Mouse (Mus musculus) ovary, adult 18-20 months (tissue): ENCODE data around the gene Tnfsf18.
A peak's percentile ranks its signal among the peaks of the same experiment; 100 is the strongest.

ENCODE experiments used
- DNase-seq: peaks from one replicate; pipeline ENCODE4 v3.0.0; 2022; ENCODE audit warnings: low spot score, mixed read lengths

Tnfsf18 gene

DNA sequence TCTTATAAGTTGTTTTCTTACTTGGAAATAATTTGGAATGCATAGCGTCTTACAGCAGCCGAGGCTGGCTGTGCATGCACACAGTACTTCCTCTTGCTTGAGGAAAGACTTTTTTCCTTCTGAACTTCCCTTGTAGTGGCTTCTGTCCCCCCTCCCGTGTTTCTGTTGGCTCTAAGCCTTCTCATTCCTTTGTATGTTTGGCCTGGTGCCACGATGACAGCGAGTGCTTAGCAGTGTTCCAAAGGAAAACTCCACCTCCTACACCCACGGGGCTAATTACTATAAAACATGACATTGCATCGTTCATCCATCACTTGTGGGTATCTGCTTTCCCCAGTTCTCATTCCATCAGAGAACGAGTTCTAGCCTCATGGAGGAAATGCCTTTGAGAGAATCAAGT is at the start of gene Tnfsf18:
Gene Tnfsf18, plus strand, starts transcription at position 313 of the 400 bp plus-strand sequence.
- peak; percentile 36 for DNase-seq

DNA sequence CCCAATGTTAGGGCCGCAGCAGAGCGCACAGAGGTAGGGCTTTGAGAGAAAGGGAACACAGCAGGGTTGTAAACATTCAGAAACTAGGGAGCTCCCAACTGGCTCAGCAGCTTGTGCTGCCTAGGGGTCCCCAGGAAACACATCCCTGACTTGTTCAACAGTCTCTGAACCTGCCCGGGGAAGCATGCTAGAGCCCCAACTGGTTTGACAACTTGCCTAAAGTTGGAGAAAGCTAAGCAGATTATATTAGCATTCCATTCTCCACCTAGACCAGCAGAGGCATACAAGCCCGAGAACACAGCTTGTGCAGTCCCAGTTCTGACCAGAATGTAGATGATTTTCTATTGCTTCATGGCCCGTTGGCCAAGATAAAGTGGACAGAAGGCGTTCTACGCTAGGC is 49.6 kb upstream of the Tnfsf18 start:
- DNase-seq: no peak

DNA sequence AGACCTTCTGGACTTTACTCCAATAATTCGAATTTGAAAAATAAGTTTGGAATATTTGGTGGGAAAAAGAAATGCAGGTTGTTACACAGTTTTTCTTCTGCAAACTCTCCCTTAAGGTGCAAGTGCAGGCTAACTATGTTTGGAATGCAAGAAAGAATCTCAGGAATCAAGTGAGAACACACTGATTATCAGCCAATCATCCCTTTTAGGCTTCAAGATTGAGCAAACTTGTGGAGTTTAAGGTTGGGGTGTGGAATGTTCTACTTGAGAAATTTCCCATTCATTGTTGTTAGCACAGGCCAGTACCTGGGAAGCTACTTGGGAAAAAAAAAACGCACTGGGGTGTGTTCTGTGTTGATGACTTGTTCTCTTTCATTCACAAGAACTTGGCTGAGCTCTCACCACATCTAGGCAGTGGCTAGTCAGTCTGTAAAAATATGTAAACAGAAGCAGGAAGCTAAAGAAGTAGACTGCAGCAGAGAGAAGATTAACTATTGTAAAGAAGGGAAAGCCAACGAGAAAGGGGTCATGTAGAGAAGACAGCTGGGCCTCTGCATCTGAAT is 42.7 kb upstream of the Tnfsf18 start:
- DNase-seq: no peak

DNA sequence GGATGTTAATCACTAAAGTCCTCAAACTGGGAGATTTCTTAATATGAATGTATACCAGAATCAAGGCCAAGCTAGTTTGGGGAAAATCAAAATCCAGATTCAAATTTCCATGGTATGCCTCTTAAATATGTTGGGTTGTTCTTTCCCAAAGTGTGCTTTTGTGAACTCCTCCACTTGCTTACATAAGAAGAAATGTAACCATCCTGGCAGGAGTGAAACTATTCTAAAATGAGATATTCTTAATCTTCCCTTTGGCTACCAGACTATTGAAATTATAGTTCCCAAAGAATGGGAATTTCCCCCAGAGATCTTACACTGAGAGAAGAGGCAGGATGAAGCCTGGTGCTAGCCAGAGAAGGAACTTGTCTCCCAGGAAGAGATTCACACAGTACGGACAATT is 42.2 kb upstream of the Tnfsf18 start:
- DNase-seq: no peak

DNA sequence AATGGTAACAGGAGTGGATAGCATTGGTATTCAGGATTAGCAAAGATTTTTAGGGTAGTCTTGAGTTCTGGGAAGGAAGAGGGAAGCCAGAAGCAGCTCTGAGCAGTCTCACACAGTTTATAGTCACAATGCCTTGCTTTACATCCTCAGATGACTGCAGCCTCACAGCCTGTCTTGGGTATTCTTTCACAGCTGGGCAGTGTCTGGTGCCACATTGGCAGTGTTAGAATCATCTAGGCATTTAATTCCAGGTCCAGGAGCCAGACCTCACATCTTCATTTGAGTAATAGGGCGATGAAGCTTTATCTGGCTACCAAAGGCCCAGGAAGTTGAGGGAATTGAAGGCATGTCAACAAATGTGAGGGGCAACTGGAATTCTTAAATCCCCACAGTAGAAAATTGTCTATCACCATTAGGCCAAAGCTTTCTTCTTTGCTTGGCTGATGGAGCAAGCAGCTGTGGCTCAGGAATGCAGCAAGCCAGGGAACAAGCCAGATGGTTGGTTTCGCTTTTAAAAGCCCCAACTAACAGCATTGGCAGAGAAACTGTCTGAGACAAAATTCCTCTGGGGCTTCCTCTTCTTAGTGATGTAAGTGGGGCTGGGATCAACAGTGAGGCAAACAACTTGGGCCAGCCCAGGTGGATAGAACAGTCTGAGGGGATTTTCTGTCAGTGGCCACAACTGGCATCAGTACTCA is 30.9 kb upstream of the Tnfsf18 start:
- no peak for DNase-seq

DNA sequence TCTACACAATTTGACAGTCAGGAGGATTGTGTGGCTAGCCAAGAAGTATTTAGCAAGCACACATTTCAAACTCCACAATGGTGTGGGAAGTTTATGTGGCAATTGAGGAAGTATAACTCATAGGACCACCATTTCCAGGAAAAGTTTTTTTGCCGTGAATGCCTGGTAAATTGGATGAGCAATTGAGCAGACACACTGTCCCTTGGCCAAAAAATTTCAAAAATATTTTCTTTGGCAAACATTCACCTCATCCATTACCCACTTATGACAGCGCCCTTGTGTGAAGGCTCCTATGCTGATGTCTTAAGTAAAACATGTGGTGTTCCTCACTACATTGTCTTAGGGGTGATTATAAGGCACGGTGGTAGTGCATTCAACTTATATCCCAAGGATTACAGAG is 17.2 kb upstream of the Tnfsf18 start:
- no peak for DNase-seq

DNA sequence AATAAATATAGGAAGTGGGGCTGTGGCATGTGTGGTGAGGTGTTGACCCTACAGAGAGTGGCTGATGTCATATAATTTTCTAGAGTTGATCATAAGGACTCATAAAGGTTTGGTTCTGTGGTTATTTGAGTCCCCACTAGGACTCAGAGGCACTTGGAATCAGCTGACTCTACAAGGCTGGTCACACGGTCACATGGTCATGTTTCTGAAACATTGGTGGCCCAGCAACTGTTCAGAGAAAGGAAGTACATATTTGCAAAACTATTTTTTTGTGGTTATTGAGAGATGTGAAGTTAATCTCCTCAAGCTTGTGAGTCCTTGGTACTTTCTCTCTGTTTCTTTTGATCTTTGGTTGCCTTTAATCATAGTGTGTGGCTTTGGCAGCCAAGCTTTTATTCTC is 14.6 kb upstream of the Tnfsf18 start:
- DNase-seq: no peak

DNA sequence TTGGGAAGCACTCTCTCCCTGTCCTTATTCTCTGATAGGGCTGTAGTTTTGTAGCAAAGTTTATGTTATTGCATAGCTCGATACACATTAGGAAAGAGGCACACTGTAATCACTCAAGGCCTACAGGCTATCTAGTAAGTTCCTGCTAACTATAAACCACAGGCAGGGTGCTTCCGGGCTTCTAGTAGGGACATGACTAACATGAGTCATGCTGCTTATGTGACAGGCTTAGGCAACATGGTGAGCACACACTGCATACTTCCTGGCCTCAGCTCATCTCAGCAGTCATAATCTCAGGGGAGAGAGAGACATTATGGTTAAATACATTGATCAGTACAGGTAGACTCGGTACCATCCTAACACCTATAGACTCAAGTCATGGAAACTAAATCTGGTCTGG is 12.2 kb upstream of the Tnfsf18 start:
- no peak for DNase-seq

DNA sequence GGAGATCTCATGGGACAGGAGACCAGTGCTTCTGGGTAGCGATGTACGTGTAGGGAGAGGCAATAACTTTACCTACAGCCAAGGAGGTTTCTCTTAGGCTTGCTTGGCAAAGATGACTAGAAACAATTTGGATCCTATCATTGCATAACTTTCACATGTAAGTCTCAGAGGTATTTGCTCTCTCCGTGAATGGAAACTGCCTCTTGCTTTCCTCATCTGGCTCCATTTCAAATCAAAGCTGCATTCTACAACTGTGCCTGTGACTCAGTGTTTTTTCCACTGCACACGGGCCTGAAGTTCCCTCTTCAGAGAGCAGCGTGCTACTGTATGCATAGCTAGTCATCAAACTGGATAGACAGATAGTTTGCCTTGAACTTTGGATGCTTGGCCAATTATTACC is 7.4 kb upstream of the Tnfsf18 start:
- DNase-seq: no peak

DNA sequence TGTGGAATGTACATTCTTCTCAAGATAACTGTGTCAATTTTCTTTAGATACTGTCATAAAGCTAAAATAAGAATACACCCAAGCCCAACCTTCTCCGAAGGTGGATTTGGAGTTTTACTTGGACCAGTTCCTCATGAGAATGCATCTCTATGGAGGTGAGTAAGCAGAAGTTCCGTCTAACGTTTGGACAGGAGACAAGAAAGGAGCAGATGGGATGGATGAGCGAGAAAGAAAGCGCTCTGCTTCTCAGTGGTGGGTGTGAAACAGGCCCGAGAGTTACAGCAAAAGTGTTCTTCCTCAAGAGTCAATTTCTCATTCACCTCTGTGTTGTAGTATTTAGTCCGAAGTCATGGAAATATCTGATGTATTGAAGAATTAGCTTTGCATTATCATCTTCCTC is 2.7 kb upstream of the Tnfsf18 start:
- DNase-seq: no peak

DNA sequence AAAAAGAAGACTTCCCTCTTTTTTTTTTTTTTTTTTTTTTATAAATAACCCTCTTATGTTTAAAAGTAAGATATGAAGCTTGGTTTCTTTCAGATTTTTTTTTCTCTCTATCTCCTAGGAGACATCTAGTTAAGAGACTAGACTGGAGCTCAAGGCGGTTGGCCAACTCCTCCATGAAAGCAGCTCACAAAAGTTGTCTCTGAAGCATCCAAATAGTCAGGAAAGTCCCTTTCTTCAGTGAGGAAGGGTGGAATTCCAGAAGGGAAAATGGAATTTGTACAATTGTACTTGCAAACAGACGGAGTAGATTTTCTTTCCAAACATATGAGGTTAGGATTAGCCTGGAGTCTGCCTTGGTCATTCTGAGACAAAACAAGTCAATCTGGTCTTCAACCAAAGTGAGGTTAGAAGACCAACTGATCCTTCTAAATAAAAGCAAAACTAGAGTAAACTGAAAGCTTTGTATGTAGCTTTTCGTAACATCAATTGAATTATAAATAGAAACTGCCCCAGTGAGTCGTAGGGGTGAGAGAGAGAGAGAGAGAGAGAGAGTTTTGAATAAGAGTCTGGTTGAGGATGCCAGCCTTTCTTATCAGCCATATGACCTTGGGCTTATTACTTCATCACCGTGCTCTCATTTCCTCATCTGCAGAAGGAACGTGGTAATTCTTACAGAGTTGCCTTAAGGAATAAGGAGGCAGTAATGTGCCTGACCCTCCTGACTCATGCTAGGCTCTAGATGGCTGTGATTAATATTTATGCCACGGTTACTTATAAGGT is 2.6 kb downstream of the Tnfsf18 start:
- no peak for DNase-seq

DNA sequence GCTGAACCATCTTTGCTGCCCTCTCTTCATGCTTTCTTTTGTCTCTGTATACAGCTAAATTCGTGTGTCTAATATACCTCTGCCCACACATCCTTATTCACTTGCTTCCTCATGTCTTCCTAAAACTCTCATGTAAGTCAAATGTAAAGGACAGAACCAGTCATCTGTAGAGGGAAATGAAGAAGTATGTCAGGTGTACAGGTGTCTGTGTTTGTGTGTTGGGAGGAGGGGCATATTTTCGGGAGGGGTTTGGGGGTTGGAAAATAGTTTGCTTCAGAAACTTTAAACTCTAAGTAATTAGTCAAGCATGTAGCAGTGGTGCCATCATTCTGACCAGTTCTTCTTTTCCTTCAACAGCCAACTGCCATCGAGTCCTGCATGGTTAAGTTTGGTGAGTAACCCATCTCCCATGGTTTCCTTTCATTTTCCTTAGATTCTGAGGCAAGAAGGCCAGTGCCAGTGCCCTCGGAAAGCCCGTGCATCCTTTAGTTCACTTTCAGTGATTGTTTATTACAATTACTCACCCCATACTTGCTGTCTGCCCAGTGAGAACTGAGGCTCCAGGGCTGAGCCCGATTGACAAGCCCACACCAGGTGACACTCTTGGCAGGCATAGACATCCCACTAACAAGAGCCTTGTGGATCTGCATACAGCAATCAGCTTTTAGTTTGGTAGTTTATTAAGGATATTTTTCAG is 5.8 kb downstream of the Tnfsf18 start:
- no peak for DNase-seq

DNA sequence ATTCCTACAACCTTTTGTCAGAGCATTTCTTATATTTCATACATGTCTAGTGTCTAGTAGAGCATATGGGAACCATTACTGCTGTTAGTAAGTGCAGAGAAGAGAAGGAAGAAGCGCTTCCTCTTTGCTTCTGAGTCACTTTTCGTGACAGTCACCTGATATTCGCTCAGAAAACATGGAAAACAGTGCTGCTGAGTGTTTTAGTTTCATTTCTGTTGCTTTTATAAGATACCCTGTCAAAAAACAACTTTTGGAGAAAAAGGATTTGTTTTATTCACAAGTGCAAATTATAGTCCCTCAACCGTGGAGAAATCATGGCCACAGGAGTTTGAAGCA is 6.3 kb downstream of the Tnfsf18 start:
- DNase-seq: no peak

DNA sequence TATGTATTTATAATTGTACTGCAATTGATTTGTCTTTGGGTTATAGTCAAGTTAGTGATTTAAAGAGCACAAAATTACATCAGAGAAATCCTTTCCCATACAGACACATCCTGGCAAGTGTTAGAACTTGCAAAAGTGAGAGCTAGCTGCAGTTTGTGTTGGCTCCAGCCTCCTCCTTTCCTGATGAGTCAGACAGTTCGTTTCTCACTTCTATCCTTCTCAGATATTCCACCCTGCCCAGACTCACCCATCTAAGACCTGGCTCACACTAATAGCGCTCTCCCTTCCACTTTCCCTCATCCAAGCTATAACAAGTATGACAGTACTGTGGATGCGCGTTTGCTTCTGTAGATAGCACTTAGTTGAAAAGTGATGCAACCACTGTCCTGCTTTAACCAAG is 11.9 kb downstream of the Tnfsf18 start:
- DNase-seq: no peak

DNA sequence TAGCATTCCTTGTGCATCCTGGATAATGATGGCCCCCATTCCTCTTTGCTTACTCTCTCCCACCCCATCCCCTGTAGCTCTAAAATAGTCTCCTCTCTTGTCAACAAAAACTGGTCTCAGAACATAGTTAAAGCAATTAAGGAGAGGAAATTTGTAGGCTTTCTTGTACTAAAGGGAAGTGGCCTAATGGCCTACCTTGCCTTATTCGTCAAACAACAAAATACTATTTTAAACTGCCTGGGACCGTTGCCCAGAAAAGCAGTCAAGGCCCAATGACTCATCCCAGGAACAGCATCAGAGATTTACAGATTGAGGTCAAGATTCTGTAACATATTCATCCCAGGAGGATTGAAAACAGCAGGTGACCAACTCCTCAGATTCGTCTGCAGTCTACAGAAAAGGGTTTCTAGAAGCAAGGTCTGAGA is 13.2 kb downstream of the Tnfsf18 start:
- DNase-seq: peak; percentile 32

DNA sequence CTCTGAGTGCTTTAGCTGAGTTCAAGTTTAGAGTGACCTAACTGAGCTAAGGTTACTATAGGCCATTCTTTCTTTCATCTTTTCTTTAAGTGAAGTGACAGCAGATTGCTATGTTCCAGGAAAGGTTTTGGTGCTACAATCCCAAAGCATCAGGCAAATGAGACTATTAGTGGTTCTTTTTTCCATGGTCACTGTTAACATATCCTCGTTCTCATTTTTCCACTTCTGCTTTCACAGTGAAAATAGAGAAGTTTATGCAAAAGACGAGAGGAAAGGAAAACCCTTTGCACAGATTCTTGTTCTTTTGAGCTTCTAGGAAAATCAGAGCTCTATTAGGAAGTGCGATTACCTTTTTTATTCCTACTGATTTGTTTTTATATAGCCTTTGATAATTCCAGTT is 22.9 kb downstream of the Tnfsf18 start:
- no peak for DNase-seq

DNA sequence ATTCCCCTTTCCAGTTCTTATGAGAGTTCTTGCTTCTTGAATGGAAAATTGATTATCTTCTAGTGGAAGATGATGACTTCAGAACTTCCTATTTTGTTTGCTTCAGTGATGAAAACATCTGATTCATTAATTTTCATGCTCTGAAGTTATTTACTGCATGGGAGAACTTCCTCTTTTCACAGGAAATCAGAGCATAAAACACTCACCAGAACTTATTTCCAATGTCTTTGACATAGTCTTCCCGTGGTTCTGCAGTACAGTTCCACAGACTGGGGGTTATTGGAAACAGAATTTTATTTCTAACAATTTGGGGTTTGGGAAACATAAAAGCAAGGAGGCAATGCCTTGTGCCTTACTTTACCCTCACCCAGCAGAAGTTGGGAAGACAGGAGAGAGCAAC is 25.8 kb downstream of the Tnfsf18 start:
- DNase-seq: no peak

DNA sequence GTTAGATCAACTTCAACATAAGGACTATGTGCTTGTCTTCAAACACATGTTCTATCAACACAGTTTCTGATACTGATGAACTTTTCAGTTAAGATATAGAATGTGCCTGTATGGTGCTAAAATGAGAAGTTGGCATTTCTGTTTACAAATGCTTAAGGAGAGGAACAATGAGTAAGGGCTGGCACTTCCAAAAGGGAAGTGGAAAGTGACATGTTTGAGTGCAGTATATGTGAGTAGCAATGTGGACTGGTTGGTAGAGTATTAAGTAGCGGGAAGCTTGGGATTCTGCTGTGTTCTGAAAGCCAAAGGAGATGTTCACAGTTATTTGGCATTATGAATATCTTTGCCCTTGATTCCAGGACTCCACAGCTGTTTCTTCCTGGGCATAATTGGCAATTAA is 33.7 kb downstream of the Tnfsf18 start:
- DNase-seq: no peak

DNA sequence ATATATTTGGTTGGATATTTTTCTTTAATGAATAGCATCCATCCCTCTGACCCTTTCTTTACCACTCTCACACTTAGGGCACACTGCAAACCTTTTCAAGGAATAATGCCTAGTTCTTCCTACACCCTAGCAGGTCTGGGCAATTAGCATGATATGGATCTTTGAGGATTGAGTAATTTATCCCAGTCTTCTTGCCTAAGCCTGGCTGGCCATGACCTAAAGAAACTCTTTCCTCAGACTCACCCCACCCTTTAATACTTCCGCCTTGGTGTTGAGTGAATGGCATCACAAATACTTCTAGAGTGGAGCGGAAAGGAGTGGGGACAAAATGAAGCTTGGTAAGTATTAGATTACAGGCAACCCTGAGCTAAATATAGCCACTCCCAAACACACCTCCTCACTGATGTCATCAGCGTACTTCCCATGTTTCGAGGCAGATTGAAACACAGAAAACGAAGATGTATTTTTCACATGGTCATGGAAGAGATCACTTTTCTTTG is 56.2 kb downstream of the Tnfsf18 start:
- DNase-seq: no peak

DNA sequence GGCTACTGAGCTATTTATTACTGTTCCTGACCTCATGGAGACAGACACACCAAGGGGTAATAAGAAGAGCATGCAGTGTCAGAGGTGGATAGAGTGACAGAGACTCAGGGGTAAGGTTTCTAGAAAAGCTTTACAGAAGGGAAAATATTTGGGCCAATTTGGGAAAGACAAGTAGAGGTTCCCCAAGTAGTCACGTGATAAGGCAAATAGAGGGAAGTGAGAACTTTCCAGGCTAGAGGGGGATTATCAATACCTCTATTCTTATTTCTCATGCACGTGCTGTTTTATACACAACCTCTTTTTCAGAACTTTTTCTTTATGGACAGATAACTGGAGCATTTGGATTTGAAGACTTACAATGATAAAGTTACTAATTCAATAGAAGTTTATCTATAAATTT is 57.6 kb downstream of the Tnfsf18 start:
- DNase-seq: no peak
